Mouse (Mus musculus): Measurements from ENCODE around the gene Josd2.

Josd2 gene

GRCm38 (mm10) chr7:44446070-44446855 lies 21.5 kb upstream of the Josd2 start:
- DNase-seq (ENCODE audit: extremely low spot score, low read depth, low spot score): no peak

GRCm38 (mm10) chr7:44453256-44453655 lies 14.5 kb upstream of the Josd2 start:
- DNase-seq (ENCODE audit: extremely low spot score, low read depth, low spot score): no peak

GRCm38 (mm10) chr7:44456302-44456701 lies 11.5 kb upstream of the Josd2 start:
- no peak for DNase-seq (ENCODE audit: extremely low spot score, low read depth, low spot score)

- DNase-seq (ENCODE audit: extremely low spot score, low read depth, low spot score): no peak
These were observed 7.7 kb upstream of the Josd2 start for GRCm38 (mm10) chr7:44460067-44460466.

- no peak for DNase-seq (ENCODE audit: extremely low spot score, low read depth, low spot score)
These were observed 6.8 kb upstream of the Josd2 start for GRCm38 (mm10) chr7:44460767-44461502.

GRCm38 (mm10) chr7:44461503-44462217 lies 6.1 kb upstream of the Josd2 start:
- no peak for DNase-seq (ENCODE audit: extremely low spot score, low read depth, low spot score)

- no peak for DNase-seq (ENCODE audit: extremely low spot score, low read depth, low spot score)
These were observed 5.3 kb upstream of the Josd2 start for GRCm38 (mm10) chr7:44462218-44463055.

- DNase-seq (ENCODE audit: extremely low spot score, low read depth, low spot score): no peak
These were observed 4.7 kb upstream of the Josd2 start for GRCm38 (mm10) chr7:44463056-44463425.

GRCm38 (mm10) chr7:44463556-44464225 lies 4.1 kb upstream of the Josd2 start:
- DNase-seq (ENCODE audit: extremely low spot score, low read depth, low spot score): no peak

- no peak for DNase-seq (ENCODE audit: extremely low spot score, low read depth, low spot score)
These were observed 3.3 kb upstream of the Josd2 start for GRCm38 (mm10) chr7:44464511-44464910.

GRCm38 (mm10) chr7:44465111-44465510 lies 2.7 kb upstream of the Josd2 start, which contains the start of gene Aspdh:
TSS of gene Aspdh (plus strand) at chr7:44465391.
- DNase-seq (ENCODE audit: extremely low spot score, low read depth, low spot score): no peak

GRCm38 (mm10) chr7:44466006-44466887 lies 1.5 kb upstream of the Josd2 start:
- DNase-seq (ENCODE audit: extremely low spot score, low read depth, low spot score): no peak

GRCm38 (mm10) chr7:44466888-44467311 lies 880 bp upstream of the Josd2 start:
- DNase-seq (ENCODE audit: extremely low spot score, low read depth, low spot score): no peak

- DNase-seq (ENCODE audit: extremely low spot score, low read depth, low spot score): no peak
These were observed 985 bp downstream of the Josd2 start for GRCm38 (mm10) chr7:44468644-44469285.

GRCm38 (mm10) chr7:44469677-44470675 lies 2.2 kb downstream of the Josd2 start:
- no peak for DNase-seq (ENCODE audit: extremely low spot score, low read depth, low spot score)

- DNase-seq (ENCODE audit: extremely low spot score, low read depth, low spot score): no peak
These were observed 3.2 kb downstream of the Josd2 start for GRCm38 (mm10) chr7:44470696-44471612.
